Mouse (Mus musculus) A20 (cell line): ENCODE measurements at regions not wholly inside any gene's neighbourhood (a gene's known extent, or its start where the extent isn't known, plus 50 kb on each side); places are given as distances from the start of the nearest gene placed in this dataset.

ENCODE experiments used
- DNase-seq: peaks from one replicate; pipeline ENCODE4 v3.0.0-alpha.2; 2011; ENCODE audit warnings: low read depth, low spot score

GRCm38 (mm10) chr3:131917734-131918534 is 167.2 kb upstream of the Dkk2 start:
- DNase-seq, result no peak

GRCm38 (mm10) chr3:131919476-131919875 is 165.6 kb upstream of the Dkk2 start:
- no peak for DNase-seq

- DNase-seq, result peak; percentile 32
These were observed 163.9 kb upstream of the Dkk2 start for GRCm38 (mm10) chr3:131921161-131921560.

- no peak for DNase-seq
These were observed 162.4 kb upstream of the Dkk2 start for GRCm38 (mm10) chr3:131922733-131923132.

GRCm38 (mm10) chr3:131940896-131941295 is 144.2 kb upstream of the Dkk2 start:
- no peak for DNase-seq

- no peak for DNase-seq
These were observed 142.9 kb upstream of the Dkk2 start for GRCm38 (mm10) chr3:131941961-131942753.

GRCm38 (mm10) chr3:131943436-131943835 is 141.7 kb upstream of the Dkk2 start:
- DNase-seq, result no peak

GRCm38 (mm10) chr3:131955771-131956170 is 129.3 kb upstream of the Dkk2 start:
- DNase-seq, result no peak

GRCm38 (mm10) chr3:131960636-131961035 is 124.5 kb upstream of the Dkk2 start:
- DNase-seq, result no peak

- no peak for DNase-seq
These were observed 123.5 kb upstream of the Dkk2 start for GRCm38 (mm10) chr3:131961571-131961970.

- no peak for DNase-seq
These were observed 122.2 kb upstream of the Dkk2 start for GRCm38 (mm10) chr3:131962870-131963269.

- no peak for DNase-seq
These were observed 120.1 kb upstream of the Dkk2 start for GRCm38 (mm10) chr3:131964952-131965351.

GRCm38 (mm10) chr3:131965456-131966160 is 119.5 kb upstream of the Dkk2 start:
- DNase-seq, result peak; percentile 4

GRCm38 (mm10) chr3:131967288-131967687 is 117.8 kb upstream of the Dkk2 start:
- no peak for DNase-seq

- DNase-seq, result no peak
These were observed 114.3 kb upstream of the Dkk2 start for GRCm38 (mm10) chr3:131970827-131971226.

GRCm38 (mm10) chr3:131975940-131976628 is 109.0 kb upstream of the Dkk2 start:
- DNase-seq, result peak; percentile 22

- no peak for DNase-seq
These were observed 101.8 kb upstream of the Dkk2 start for GRCm38 (mm10) chr3:131983292-131983691.

GRCm38 (mm10) chr3:131998838-131999613 is 86.1 kb upstream of the Dkk2 start:
- no peak for DNase-seq

GRCm38 (mm10) chr3:132006191-132006590 is 78.9 kb upstream of the Dkk2 start:
- DNase-seq, result no peak

GRCm38 (mm10) chr3:132006912-132007311 is 78.2 kb upstream of the Dkk2 start:
- no peak for DNase-seq

- no peak for DNase-seq
These were observed 77.7 kb upstream of the Dkk2 start for GRCm38 (mm10) chr3:132007356-132007755.
